Mouse (Mus musculus) liver, embryonic 14.5 days (tissue): ENCODE results near the gene Rpp30.

Source experiments
- CTCF ChIP-seq: IDR thresholded peaks from 2 replicates; pipeline ENCODE4 v1.5.1; 2016; ENCODE audit warnings: antibody characterized with exemption, low read depth, control low read depth
- EP300 ChIP-seq: IDR thresholded peaks from 2 replicates; pipeline ENCODE4 v1.6.1; 2016; ENCODE audit warnings: antibody characterized with exemption, low read depth

DNA sequence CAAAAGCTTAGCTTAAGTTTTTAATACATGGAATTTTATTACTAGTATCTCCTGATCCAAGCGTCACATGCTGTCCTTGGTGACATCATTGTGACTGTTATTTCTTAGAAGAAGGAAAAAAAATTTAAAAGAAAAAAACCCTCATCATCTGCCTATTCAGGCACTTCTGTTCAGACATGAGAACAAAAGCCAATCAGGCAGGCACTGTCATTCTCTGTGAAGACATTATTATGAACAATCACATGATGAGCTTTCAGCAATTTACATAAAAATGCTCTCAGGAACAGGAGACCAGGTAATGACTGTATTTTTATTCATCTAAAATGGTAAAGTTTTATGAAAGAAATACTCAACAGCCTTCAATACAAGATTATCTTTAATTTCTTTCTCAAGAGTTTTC, 14.7 kb downstream of the Rpp30 start:
- TF ChIP-seq EP300 (no peak), CTCF (no peak)
